Mouse (Mus musculus): ENCODE data around the gene Dhrs9. TPM values are rescaled to one million over a fixed set of nuclear protein-coding genes. Genes with fewer than 3 reads are reported as not detected.

The Dhrs9 gene
- not detected in 2 replicates for polyA plus RNA-seq (2021; fragmentation: Nextera tagmentation)
- long read RNA-seq, experiment 1, result 0 reads
- long read RNA-seq, experiment 2, result 0 reads

GRCm38 (mm10) chr2:69380281-69380680, at the start of gene Dhrs9:
Gene Dhrs9 (plus strand): TSS chr2:69380445.

GRCm38 (mm10) chr2:69342496-69343221, 37.6 kb upstream of the Dhrs9 start, which contains the start of gene Abcb11:
Gene Abcb11 (minus strand): TSS chr2:69342616.

Other genes with a start within 250 kb of the Dhrs9 start
- gene Nostrin, start 244.6 kb upstream of the Dhrs9 start, polyA plus RNA-seq (2021; fragmentation: Nextera tagmentation), result 1.7 and 2.3 TPM in 2 replicates
- 0.78 and 1.2 TPM in 2 replicates for gene Spc25, start 174.3 kb upstream of the Dhrs9 start, polyA plus RNA-seq (2021; fragmentation: Nextera tagmentation)
- gene G6pc2, start 169.4 kb upstream of the Dhrs9 start, polyA plus RNA-seq (2021; fragmentation: Nextera tagmentation), result not detected in 2 replicates
- not detected in 2 replicates for gene Abcb11, start 37.8 kb upstream of the Dhrs9 start, polyA plus RNA-seq (2021; fragmentation: Nextera tagmentation)
- 0.06 and 0.16 TPM in 2 replicates for gene Lrp2, start 205.6 kb downstream of the Dhrs9 start, polyA plus RNA-seq (2021; fragmentation: Nextera tagmentation)